Mouse (Mus musculus): ENCODE measurements at regions not wholly inside any gene's neighbourhood (a gene's known extent, or its start where the extent isn't known, plus 50 kb on each side); places are given as distances from the start of the nearest gene placed in this dataset.

DNA sequence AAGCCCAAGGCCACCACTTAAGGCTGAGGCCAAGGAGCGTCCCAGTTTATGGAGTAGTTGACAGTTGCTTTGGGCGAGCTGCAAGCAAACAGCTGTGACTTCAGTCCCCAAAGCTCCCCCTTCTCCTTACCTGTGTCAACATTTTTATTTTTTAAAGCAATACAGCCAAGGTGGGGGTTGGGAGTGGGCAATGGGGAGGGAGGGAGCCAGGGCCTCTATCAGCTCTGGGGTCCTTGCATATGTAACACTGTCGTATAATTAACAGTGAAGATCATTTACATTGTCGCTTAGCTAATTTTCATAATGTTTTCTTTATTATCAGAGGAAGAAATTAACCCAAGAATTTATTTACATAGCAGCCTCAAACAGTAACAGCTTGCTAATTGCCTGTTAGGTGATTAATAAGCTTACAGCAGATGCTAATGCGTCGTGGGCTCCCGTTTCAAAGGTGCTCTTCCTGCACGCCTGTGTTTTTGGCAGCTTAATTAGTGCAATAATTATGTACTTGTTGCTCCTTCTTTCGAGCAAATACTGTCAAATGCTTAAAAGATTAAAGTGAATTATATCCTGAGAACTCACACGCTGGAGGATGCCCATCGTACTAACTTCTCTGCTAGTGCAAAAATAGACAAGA is 227.4 kb upstream of the Tle3 start:
- intact Hi-C loops (cut with DNase I): no loop called here
- no peak for DNase-seq
- no peak for TF ChIP-seq CTCF (IDR thresholded peaks at IDR 0.05)
- H3K4me3 ChIP-seq: no peak overlapping the region
- no peak overlapping the region for H3K27ac ChIP-seq

DNA sequence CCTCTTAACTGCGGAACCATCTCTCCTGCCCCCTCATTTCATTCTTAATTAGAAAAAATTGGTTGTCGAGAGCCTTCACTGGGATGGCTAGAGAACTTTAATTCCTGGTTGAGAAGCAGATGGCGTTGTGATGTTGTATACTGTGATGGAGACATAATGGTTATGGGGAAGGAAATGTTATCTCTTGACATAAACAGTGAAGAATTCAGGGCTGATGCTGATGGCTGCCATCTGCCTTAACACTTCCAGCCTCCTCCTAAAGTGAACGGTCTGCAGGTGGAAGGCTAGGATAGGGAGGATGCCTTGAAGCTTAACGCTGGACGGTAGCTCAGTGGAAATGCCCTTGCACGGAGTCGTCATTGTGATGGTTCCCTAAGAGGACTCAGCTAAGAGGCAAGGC is 226.4 kb upstream of the Tle3 start:
- DNase-seq: no peak
- intact Hi-C loops (cut with DNase I): no loop called here
- no peak overlapping the region for H3K4me3 ChIP-seq
- no peak overlapping the region for H3K27ac ChIP-seq
- TF ChIP-seq CTCF (IDR thresholded peaks at IDR 0.05): no peak

DNA sequence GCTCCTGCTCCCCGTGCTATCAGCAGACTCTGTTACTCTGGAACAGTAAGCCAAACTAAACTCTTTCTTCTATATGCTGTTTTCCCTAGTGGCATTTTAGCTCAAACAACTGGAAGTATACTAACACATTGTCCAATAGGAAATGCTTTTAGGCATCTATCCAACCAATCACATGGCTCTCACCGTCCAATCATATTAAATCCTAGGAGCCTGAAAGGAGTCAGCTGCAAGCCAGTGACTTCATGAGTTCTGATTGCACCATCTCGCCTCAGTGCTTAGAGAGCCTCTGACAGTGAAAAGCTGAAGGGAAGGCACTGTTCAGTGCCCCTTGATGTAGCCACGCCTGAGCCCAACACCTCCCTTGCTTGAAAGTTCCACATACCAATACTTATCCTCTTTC is 221.0 kb upstream of the Tle3 start:
- intact Hi-C loops (cut with DNase I): no loop called here
- TF ChIP-seq CTCF (IDR thresholded peaks at IDR 0.05): no peak
- Histone ChIP-seq H3K27ac (no peak overlapping the region), H3K4me3 (no peak overlapping the region)
- no peak for DNase-seq

DNA sequence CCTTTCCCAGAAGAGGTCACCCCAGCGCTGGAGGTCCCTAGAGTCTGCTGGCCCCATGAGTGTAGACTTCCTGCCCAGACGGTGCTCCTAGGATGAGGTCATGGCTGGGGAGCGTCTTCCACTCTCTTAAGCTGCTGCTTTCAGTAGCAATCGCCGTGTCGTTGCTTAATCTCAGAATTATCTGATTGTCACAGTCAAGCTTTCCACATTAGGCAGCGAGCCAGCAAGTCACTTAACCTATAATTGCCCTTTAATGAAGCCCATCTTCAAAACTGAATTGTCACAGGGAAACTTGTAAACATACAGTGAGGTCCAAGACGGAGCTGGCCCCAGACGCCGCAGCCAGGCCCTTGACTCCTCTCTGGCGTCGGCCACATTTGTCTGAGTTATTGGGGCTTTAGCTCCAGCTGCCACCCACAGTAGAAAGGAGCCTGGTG is 220.2 kb upstream of the Tle3 start:
- intact Hi-C loops (cut with DNase I): no loop called here
- no peak for TF ChIP-seq CTCF (IDR thresholded peaks at IDR 0.05)
- DNase-seq: peak; percentile 21

DNA sequence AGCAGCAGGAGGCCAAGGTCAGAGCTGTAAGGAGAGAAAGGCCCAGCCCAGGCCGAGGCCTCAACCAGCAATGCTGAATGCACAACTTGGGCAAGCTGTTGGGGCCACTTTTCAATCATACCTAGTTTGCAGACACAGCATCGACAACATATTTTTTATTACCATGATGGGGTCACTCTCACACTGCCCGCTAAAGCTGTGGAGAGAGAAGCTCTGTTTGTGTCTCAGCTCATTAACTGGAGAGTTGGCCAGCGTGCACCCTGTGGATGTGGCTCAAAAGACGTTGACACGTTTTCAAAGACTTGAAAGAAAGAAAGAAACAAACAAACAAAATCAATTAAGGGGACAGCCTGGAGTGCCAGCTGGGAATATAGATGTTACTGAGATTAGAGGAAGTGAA is 217.4 kb upstream of the Tle3 start:
- DNase-seq: no peak
- intact Hi-C loops (cut with DNase I): no loop called here
- TF ChIP-seq CTCF (IDR thresholded peaks at IDR 0.05): no peak
- Histone ChIP-seq H3K4me3 (no peak overlapping the region), H3K27ac (no peak overlapping the region)

More for the DNA sequence above, 220.2 kb upstream of the Tle3 start:
- Histone ChIP-seq H3K27ac (no peak overlapping the region), H3K4me3 (no peak overlapping the region)

DNA sequence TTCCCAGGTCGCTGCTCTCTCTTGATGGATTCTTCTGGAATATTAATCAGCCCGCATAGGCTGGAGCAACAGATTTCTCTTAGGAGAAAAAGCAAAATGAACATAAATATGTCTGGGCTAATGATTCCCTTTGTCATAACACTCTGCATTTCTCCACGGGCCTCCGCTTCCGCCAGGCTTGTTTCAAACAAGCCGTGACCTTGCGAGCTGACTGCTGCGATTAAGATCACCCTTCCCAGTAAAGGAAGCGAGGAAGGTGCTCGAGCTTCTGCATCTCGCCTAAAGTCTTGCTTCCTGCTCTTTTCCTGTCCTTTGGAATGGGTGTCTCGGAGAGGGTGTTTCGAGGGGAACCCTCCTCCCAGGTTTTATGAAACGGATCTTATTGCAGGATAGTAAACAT is 216.3 kb upstream of the Tle3 start:
- no peak overlapping the region for H3K4me3 ChIP-seq
- intact Hi-C loops (cut with DNase I): no loop called here
- no peak overlapping the region for H3K27ac ChIP-seq
- TF ChIP-seq CTCF (IDR thresholded peaks at IDR 0.05): no peak
- no peak for DNase-seq

DNA sequence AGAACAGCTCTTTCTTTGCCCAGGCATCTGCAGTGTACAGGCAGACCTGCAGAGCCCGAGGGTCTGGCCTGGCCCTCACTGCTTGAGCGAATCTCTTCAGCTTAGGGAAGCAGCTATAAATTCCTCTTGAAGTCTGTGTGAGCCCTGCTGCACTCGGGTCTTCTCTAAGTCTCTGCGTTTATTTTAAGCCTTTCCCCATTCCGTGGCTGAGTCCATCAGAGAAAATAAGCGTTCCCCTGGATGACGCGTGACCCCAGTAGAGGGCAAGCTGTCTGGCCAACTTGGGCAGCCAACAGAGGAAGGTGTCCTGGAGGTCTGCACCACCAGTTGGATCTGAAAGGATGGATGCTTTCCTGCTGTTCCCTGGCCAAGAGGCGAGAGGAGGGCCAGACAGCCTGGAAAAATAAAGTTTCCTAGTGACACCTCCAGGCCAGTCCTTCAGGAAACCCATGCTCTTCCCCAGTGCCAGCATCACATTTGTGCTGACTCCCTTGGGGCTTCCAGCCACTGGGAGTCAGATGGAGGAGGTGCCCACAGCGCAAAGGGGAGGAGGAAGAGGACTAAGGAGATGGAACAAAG is 213.9 kb upstream of the Tle3 start:
- no peak overlapping the region for H3K27ac ChIP-seq
- intact Hi-C loops (cut with DNase I): no loop called here
- no peak for TF ChIP-seq CTCF (IDR thresholded peaks at IDR 0.05)
- DNase-seq: peak; percentile 42
- H3K4me3 ChIP-seq: no peak overlapping the region

DNA sequence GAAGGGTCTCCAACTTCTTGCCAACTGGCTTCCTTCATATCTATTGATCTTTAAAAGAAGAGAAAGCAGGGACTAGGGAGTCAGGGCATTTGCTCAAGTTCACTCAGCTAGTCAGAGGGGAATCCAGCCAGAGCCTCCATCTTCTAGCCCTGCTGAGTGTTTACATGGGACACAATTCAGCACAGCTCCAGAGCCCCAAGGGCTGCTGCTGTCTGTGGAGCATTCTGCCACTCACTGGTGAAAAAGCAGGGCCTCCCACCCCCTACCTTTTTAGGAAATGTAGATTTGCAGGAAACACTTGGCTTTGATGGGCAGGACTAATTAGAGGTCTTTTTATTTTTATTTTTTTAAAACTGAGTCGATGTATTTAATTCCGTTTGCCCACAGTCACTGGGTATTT is 213.0 kb upstream of the Tle3 start:
- DNase-seq: no peak
- H3K4me3 ChIP-seq: no peak overlapping the region
- 0 out of 2 replicates have a peak overlapping the region, but pooled peaks have one; percentile 16 for H3K27ac ChIP-seq
- intact Hi-C loops (cut with DNase I): no loop called here
- TF ChIP-seq CTCF (IDR thresholded peaks at IDR 0.05): no peak

DNA sequence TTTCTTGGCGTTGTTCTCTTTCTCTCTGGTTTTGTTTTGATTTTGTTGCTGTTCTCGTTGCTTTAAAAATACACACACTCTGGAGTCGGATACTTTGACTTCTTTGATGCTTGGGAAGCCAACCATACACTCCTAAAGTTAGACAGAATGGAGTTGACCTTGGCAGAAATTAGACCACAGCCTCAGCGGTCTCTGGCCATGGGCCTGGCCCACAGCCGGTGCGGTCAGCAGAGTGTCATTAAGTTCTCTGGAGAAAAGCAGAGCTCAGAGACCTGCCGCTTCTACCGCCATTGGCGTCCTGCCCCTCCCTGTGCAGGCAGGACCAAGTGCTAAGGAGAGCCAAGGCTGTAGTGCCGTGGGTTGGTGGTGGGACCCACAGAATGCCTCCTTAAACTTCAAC is 212.6 kb upstream of the Tle3 start:
- Histone ChIP-seq H3K4me3 (no peak overlapping the region), H3K27ac (no peak overlapping the region)
- DNase-seq: peak; percentile 35
- intact Hi-C loops (cut with DNase I): no loop called here
- TF ChIP-seq CTCF (IDR thresholded peaks at IDR 0.05): no peak

DNA sequence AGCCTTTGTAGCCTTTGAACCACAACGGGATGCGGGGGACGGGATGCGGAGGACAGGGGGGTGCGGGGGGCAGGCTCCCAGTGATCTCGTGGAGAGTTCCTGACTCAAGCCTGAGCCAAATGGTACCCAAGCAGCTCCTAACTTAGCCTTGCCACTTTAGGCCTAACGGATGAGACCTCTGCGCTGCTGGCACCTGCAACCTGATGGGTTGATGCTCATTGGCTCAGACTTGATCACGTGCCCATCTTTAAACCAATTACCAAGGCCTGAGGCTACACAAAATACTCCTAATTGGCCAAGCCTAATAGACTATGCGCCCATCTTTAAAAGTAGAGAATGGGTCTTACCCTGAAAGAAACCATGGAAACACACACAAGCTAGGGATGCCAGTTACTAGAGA is 209.3 kb upstream of the Tle3 start:
- Histone ChIP-seq H3K4me3 (no peak overlapping the region), H3K27ac (no peak overlapping the region)
- intact Hi-C loops (cut with DNase I): no loop called here
- DNase-seq: no peak
- TF ChIP-seq CTCF (IDR thresholded peaks at IDR 0.05): no peak

DNA sequence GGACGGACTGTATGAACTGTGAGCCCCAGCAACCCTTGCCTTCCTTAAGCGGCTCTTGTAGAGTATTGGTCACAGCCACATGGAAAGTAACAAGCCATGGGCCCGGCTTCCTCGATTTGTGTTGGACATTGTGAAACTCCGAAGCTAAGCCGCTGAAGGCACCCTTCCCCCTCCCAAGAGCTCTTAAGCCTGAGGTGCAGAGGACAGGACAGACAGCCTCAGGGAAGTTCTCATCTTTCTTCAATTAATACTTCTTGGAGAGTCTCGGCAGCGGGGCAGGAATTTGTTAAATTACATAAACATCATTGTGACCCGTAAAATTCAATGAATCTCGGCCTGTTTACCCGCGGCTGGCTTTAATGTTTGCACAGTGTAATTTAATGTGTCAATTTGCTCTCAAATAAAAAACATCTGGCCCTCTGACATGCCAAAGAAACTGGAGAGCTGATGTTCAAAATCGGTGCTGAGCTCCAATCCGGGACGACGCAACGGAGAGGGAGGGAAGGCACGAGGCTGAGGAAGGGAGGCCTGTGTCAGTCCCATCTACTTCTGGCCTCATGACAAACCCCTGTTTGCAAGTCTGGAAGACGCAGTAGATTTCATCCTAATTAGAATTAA is 208.4 kb upstream of the Tle3 start:
- peak; percentile 60 for DNase-seq
- H3K4me3 ChIP-seq: no peak overlapping the region
- peak overlapping the region; percentile 72 for H3K27ac ChIP-seq
- intact Hi-C loops (cut with DNase I): no loop called here
- no peak for TF ChIP-seq CTCF (IDR thresholded peaks at IDR 0.05)

DNA sequence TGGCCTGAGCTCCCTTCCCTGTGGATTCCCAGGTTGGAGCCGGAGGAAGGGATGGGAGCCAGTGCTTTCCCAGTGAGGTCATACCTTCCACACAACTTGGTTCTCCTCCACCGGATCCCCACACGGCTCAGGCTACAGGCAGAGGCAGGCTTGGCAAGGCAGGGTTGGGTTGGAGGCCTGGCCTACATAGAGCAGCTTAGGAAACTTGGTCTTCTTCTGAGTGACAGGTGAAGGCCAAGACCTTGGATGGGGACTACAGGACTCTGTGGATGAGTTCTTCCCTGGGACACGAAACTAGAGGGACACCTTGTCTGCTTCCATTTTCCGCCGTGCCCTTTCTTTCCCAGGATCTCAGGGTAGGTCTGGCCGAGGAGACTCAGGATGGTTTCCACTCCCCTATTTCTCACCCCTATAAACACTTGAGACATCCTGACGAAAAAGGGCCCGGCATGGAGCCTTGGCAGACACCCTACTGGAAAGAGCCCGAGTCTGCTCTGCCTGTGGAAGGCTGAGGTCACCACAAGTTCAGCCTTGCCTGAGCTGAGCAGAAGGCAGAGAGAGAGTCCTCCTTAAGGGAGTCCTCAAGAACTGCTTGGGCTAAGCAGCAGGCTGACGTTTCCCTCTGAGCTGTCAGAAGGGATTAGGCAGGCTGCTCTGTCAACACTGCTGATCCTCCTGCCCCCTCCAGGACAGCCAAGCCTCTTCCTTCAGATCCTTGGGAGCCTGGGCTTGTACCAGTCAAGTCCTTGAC is 207.5 kb upstream of the Tle3 start:
- peak; percentile 82 for DNase-seq
- intact Hi-C loops (cut with DNase I): no loop called here
- Histone ChIP-seq H3K4me3 (no peak overlapping the region), H3K27ac (peak overlapping the region; percentile 72)
- no peak for TF ChIP-seq CTCF (IDR thresholded peaks at IDR 0.05)

DNA sequence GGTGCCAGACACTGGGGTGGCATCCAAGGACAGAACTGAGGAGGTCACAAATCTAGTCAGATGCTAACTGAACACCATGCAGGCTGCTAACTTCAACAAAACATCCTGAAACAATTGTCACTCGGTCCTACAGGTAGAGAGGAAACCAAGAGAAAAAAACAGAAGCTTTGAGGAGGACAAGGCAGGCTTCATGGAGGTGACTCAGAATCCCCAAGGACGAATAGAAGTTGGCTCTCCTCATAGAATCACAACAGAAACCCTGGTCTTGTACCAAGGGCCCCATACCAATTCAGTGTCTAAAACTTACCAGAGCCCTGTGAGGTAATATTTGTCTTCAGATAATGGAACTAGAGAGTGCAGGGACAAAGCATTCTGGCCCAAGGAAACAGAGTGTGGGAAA is 206.1 kb upstream of the Tle3 start:
- intact Hi-C loops (cut with DNase I): no loop called here
- no peak overlapping the region for H3K27ac ChIP-seq
- no peak for TF ChIP-seq CTCF (IDR thresholded peaks at IDR 0.05)
- H3K4me3 ChIP-seq: no peak overlapping the region
- DNase-seq: no peak

All from gastrocnemius, adult 2 months (tissue).